28 mouse cellular contexts compared by ENCODE assay signal in the genomic region with DNA sequence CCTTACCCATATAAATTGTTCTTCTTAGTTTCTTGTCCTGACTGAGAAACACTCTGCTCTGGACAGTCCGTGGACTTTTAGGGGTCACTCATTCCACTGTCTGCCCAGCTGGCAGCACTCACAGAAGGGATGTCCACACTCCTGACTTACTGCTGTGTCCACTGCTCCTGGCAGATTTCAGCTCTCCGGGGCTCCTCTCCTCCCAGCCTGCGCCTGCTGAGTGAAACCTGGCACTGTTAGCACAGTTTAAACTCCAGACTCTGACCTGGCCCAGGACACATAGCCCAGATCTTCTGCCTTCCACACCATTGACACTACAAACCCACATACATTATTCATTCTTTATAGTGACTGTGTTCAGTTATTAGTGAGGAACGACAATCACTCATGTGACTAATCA. TPM values are rescaled to one million over a fixed set of nuclear protein-coding genes. Genes with fewer than 3 reads are reported as not detected.
A peak's percentile ranks its signal among the peaks of the same experiment; 100 is the strongest.
DNase-seq lines count a peak whose midpoint lies in the region; ATAC-seq and TF ChIP-seq lines count a peak whose summit lies in the region.
"Had no signal": no experiment of that assay in that cellular context is flagged by ENCODE, and none has a peak within 500 bp of the region (broad histone marks: within the 10 kb centered on the region; RNA-seq: fewer than 3 reads in every experiment).

No protein-coding gene starts in this region.

- peak; percentile 92 for DNase-seq in heart, adult 11 months
- DNase-seq in heart, postnatal 25 days (ENCODE audit: low spot score), result no peak
- no peak for DNase-seq in liver, postnatal 0 days
- no peak for DNase-seq in liver, embryonic 11.5 days (ENCODE audit: low spot score)
- DNase-seq in adipocyte (ENCODE audit: low spot score), result peak; percentile 37
- DNase-seq in heart, postnatal 0 days (ENCODE audit: low spot score), result no peak
- no peak for DNase-seq in adrenal gland, adult (ENCODE audit: inconsistent age in 2 of 2, low spot score in 1 of 2)
- DNase-seq in natural killer cell, adult 2 months (ENCODE audit: low spot score in 2 of 2), result no peak
- DNase-seq: adrenal gland, postnatal 10 days; kidney, postnatal 10 days; right cerebral cortex, postnatal 25 days; thymus, postnatal 25 days had no signal

- 67% methylated on average over 4 of the region's 4 CpGs for WGBS in liver, postnatal 0 days (ENCODE audit: insufficient replicate concordance)
- WGBS in liver, embryonic 11.5 days, result 83% methylated on average over 4 of the region's 4 CpGs
- 42% methylated on average over 4 of the region's 4 CpGs for WGBS in heart, postnatal 0 days

- TF ChIP-seq CTCF in liver, postnatal 0 days (IDR thresholded peaks at IDR 0.05; ENCODE audit: low read depth), result no peak
- TF ChIP-seq CTCF in heart, postnatal 0 days (IDR thresholded peaks at IDR 0.05; ENCODE audit: low read depth), result no peak

- H3K27me3 ChIP-seq in liver, postnatal 0 days (ENCODE audit: insufficient read depth, low read length), result no peaks in the 10 kb centered on the region
- H3K27me3 ChIP-seq in liver, embryonic 11.5 days (replicated peaks; ENCODE audit: control insufficient read depth, insufficient read depth, low read length), result peaks cover 5% of the 10 kb centered on the region
- H3K27me3 ChIP-seq in heart, postnatal 0 days (ENCODE audit: control insufficient read depth, insufficient read depth, low read length), result peaks cover 3% of the 10 kb centered on the region; the same call in 1 of the 2 replicates

- H3K9me3 ChIP-seq in liver, postnatal 0 days (ENCODE audit: low read length), result no peaks in the 10 kb centered on the region
- no peaks in the 10 kb centered on the region for H3K9me3 ChIP-seq in liver, embryonic 11.5 days (ENCODE audit: control insufficient read depth, low read length)
- no peaks in the 10 kb centered on the region for H3K9me3 ChIP-seq in heart, postnatal 0 days (replicated peaks; ENCODE audit: control insufficient read depth, low read length)
- H3K9me3 ChIP-seq: G1E; limb, embryonic 12.5 days had no signal

- TF ChIP-seq EP300 in liver, postnatal 0 days (IDR thresholded peaks at IDR 0.05; ENCODE audit: low read depth), result no peak
- TF ChIP-seq EP300 in heart, postnatal 0 days (IDR thresholded peaks at IDR 0.05; ENCODE audit: low read depth), result no peak

- H3K4me3 ChIP-seq in liver, postnatal 0 days (ENCODE audit: low read depth, low read length), result no peak overlapping the region
- no peak overlapping the region for H3K4me3 ChIP-seq in liver, embryonic 11.5 days (ENCODE audit: low read depth, low read length)
- no peak overlapping the region for H3K4me3 ChIP-seq in heart, postnatal 0 days (ENCODE audit: low read depth, low read length)
- H3K4me3 ChIP-seq: erythroblast, embryonic 14.5 days; limb, embryonic 12.5 days had no signal

- intact Hi-C loops in heart, postnatal 25 days (cut with DNase I), result no loop called here

- no peaks in the 10 kb centered on the region for H3K4me1 ChIP-seq in liver, postnatal 0 days (ENCODE audit: insufficient read depth)
- 0 out of 2 replicates have a peak, but pooled peaks cover 4% of the 10 kb centered on the region for H3K4me1 ChIP-seq in liver, embryonic 11.5 days (replicated peaks; ENCODE audit: control insufficient read depth, insufficient read depth, low read length)
- H3K4me1 ChIP-seq in heart, postnatal 0 days (ENCODE audit: control insufficient read depth, insufficient read depth), result peaks cover 33% of the 10 kb centered on the region
- H3K4me1 ChIP-seq: limb, embryonic 12.5 days had no signal

- no peak overlapping the region for H3K9ac ChIP-seq in liver, postnatal 0 days (replicated peaks)
- no peak overlapping the region for H3K9ac ChIP-seq in liver, embryonic 11.5 days (ENCODE audit: low read depth, low read length)
- no peak overlapping the region for H3K9ac ChIP-seq in heart, postnatal 0 days (replicated peaks; ENCODE audit: low read depth, low read length)
- H3K9ac ChIP-seq: hindbrain, embryonic 14.5 days; limb, embryonic 12.5 days had no signal

- H3K36me3 ChIP-seq in liver, postnatal 0 days (replicated peaks; ENCODE audit: insufficient read depth, low read length), result peaks cover 6% of the 10 kb centered on the region; the same call in 1 of the 2 replicates
- 0 out of 2 replicates have a peak, but pooled peaks cover 2% of the 10 kb centered on the region for H3K36me3 ChIP-seq in liver, embryonic 11.5 days (ENCODE audit: control insufficient read depth, insufficient read depth, low read length)
- peaks cover 16% of the 10 kb centered on the region for H3K36me3 ChIP-seq in heart, postnatal 0 days (replicated peaks; ENCODE audit: control insufficient read depth, insufficient read depth, low read length)

- H3K4me2 ChIP-seq in liver, postnatal 0 days (ENCODE audit: low read depth, low read length), result no peak overlapping the region
- H3K4me2 ChIP-seq in liver, embryonic 11.5 days, result no peak overlapping the region
- H3K4me2 ChIP-seq in heart, postnatal 0 days (ENCODE audit: low read depth, low read length), result no peak overlapping the region
- H3K4me2 ChIP-seq: hindbrain, embryonic 14.5 days; limb, embryonic 12.5 days; midbrain, embryonic 11.5 days had no signal

- ATAC-seq in liver, postnatal 0 days, result 0 out of 2 replicates have a peak, but pooled peaks have one; percentile 21
- ATAC-seq in liver, embryonic 11.5 days (replicated peaks; ENCODE audit: low FRiP score), result no peak
- peak; percentile 39; the same call in 1 of the 2 replicates for ATAC-seq in heart, postnatal 0 days (ENCODE audit: insufficient read depth, low read depth)
- ATAC-seq: forebrain, embryonic 14.5 days; intestine, embryonic 16.5 days had no signal

- H3K27ac ChIP-seq in liver, postnatal 0 days (ENCODE audit: low read depth), result no peak overlapping the region
- no peak overlapping the region for H3K27ac ChIP-seq in liver, embryonic 11.5 days (ENCODE audit: low read depth, low read length)
- H3K27ac ChIP-seq in heart, postnatal 0 days (ENCODE audit: low read depth), result peak overlapping the region; percentile 63
- H3K27ac ChIP-seq: hindbrain, embryonic 14.5 days; limb, embryonic 12.5 days; macrophage had no signal

RNA-seq across cellular contexts. Expression of gene Fitm2, which starts 8.4 kb away (rescaled TPM):
- total RNA-seq in heart, postnatal 25 days (2021), result 100 to 1,000 TPM; 174 to 182 TPM
- polyA plus RNA-seq in liver, postnatal 0 days (2015; fragmentation: Nextera tagmentation; extraction: Ambion mirVana), result 15.1 and 16.9 TPM in 2 replicates
- polyA plus RNA-seq in liver, embryonic 11.5 days (2014; fragmentation: Nextera tagmentation; extraction: Ambion mirVana), result 8.1 and 9.0 TPM in 2 replicates
- total RNA-seq in heart, postnatal 0 days (2014; rRNA removed; ENCODE audit: low replicate concordance), result 22.1 and 44.8 TPM in 2 replicates
- polyA plus RNA-seq in heart, postnatal 0 days (2015; fragmentation: Nextera tagmentation; extraction: Ambion mirVana), result 23.5 and 24.5 TPM in 2 replicates

RNA-seq across cellular contexts. Expression of gene Gdap1l1, which starts 25.7 kb away (rescaled TPM):
- not detected for total RNA-seq in heart, postnatal 25 days (2021)
- polyA plus RNA-seq in liver, postnatal 0 days (2015; fragmentation: Nextera tagmentation; extraction: Ambion mirVana), result not detected in 2 replicates
- polyA plus RNA-seq in liver, embryonic 11.5 days (2014; fragmentation: Nextera tagmentation; extraction: Ambion mirVana), result 1.4 and 1.7 TPM in 2 replicates
- total RNA-seq in heart, postnatal 0 days (2014; rRNA removed; ENCODE audit: low replicate concordance), result not detected in 2 replicates
- polyA plus RNA-seq in heart, postnatal 0 days (2015; fragmentation: Nextera tagmentation; extraction: Ambion mirVana), result 0.10 TPM in 1 of 2 replicates, not detected in the other
- total RNA-seq: granulocyte monocyte progenitor cell, adult 5-6 weeks had no signal
- polyA plus RNA-seq: erythroblast, embryonic 14.5 days; G1E had no signal

RNA-seq across cellular contexts. Expression of gene R3hdml, which starts 28.1 kb away (rescaled TPM):
- total RNA-seq in heart, postnatal 25 days (2021), result not detected
- not detected in 2 replicates for polyA plus RNA-seq in liver, postnatal 0 days (2015; fragmentation: Nextera tagmentation; extraction: Ambion mirVana)
- polyA plus RNA-seq in liver, embryonic 11.5 days (2014; fragmentation: Nextera tagmentation; extraction: Ambion mirVana), result not detected in 2 replicates
- not detected in 2 replicates for total RNA-seq in heart, postnatal 0 days (2014; rRNA removed; ENCODE audit: low replicate concordance)
- not detected in 2 replicates for polyA plus RNA-seq in heart, postnatal 0 days (2015; fragmentation: Nextera tagmentation; extraction: Ambion mirVana)
- total RNA-seq: adrenal gland, postnatal 10 days; G1E; granulocyte monocyte progenitor cell, adult 5-6 weeks; left cerebral cortex, adult 8-10 months had no signal
- polyA plus RNA-seq: brain, embryonic 14.5 days; embryonic facial prominence, embryonic 11.5 days; erythroblast, embryonic 14.5 days; forebrain, embryonic 14.5 days; G1E; limb, embryonic 12.5 days; liver, embryonic 16.5 days; macrophage; midbrain, embryonic 11.5 days; testis, adult 2 months had no signal

RNA-seq across cellular contexts. Expression of gene Oser1, which starts 39.5 kb away (rescaled TPM):
- total RNA-seq in heart, postnatal 25 days (2021), result 10 to 100 TPM; 21.0 to 21.6 TPM
- polyA plus RNA-seq in liver, postnatal 0 days (2015; fragmentation: Nextera tagmentation; extraction: Ambion mirVana), result 42.6 and 50.4 TPM in 2 replicates
- polyA plus RNA-seq in liver, embryonic 11.5 days (2014; fragmentation: Nextera tagmentation; extraction: Ambion mirVana), result 61.0 and 67.8 TPM in 2 replicates
- total RNA-seq in heart, postnatal 0 days (2014; rRNA removed; ENCODE audit: low replicate concordance), result 23.8 and 28.9 TPM in 2 replicates
- polyA plus RNA-seq in heart, postnatal 0 days (2015; fragmentation: Nextera tagmentation; extraction: Ambion mirVana), result 41.4 and 45.1 TPM in 2 replicates

RNA-seq across cellular contexts. Expression of gene Hnf4a, which starts 42.6 kb away (rescaled TPM):
- not detected for total RNA-seq in heart, postnatal 25 days (2021)
- polyA plus RNA-seq in liver, postnatal 0 days (2015; fragmentation: Nextera tagmentation; extraction: Ambion mirVana), result 25.1 and 27.5 TPM in 2 replicates
- 18.9 and 20.0 TPM in 2 replicates for polyA plus RNA-seq in liver, embryonic 11.5 days (2014; fragmentation: Nextera tagmentation; extraction: Ambion mirVana)
- total RNA-seq in heart, postnatal 0 days (2014; rRNA removed; ENCODE audit: low replicate concordance), result not detected in 2 replicates
- not detected in 2 replicates for polyA plus RNA-seq in heart, postnatal 0 days (2015; fragmentation: Nextera tagmentation; extraction: Ambion mirVana)
- total RNA-seq: left cerebral cortex, adult 8-10 months had no signal
- polyA plus RNA-seq: C2C12; embryonic facial prominence, embryonic 11.5 days; forebrain, embryonic 14.5 days; hindbrain, embryonic 14.5 days; limb, embryonic 12.5 days; macrophage; midbrain, embryonic 11.5 days; neural tube, embryonic 14.5 days had no signal

Comparison
In these comparisons a context has a peak if more than half of its experiments do, and no peak if none do; other contexts are left out.
1. DNase-seq: peak in heart, adult 11 months (single experiment) and adipocyte (single experiment); none in heart, postnatal 25 days (single experiment), liver, postnatal 0 days (single experiment), liver, embryonic 11.5 days (single experiment), heart, postnatal 0 days (single experiment), adrenal gland, adult (0 of 2) and natural killer cell, adult 2 months (0 of 2).